Mouse (Mus musculus) embryo, embryonic 11.5 days (tissue): ENCODE measurements around the gene Figla.
"Not testable (repeated sequence)": the region's sequence is repeated elsewhere in the genome, so short reads cannot be mapped to it uniquely, and the experiment has no call there.

ENCODE experiments used
- DNase-seq: peaks from one replicate; pipeline ENCODE4 v3.0.0-alpha.2; 2012; ENCODE audit warnings: low read depth, low spot score

Figla gene

GRCm38 (mm10) chr6:86015871-86016270, at the start of gene Figla:
Figla (plus strand) TSS chr6:86016171.
- no peak for DNase-seq

GRCm38 (mm10) chr6:85966686-85967085, 49.3 kb upstream of the Figla start:
- DNase-seq, result no peak

- DNase-seq, result no peak
Observed at GRCm38 (mm10) chr6:85969889-85970288, 46.1 kb upstream of the Figla start.

GRCm38 (mm10) chr6:85972699-85973098, 43.3 kb upstream of the Figla start:
- no peak for DNase-seq

GRCm38 (mm10) chr6:85973336-85973735, 42.6 kb upstream of the Figla start:
- no peak for DNase-seq

- no peak for DNase-seq
Observed at GRCm38 (mm10) chr6:85974941-85975617, 40.9 kb upstream of the Figla start.

GRCm38 (mm10) chr6:85975761-85976160, 40.2 kb upstream of the Figla start:
- DNase-seq, result no peak

GRCm38 (mm10) chr6:85976242-85976641, 39.7 kb upstream of the Figla start:
- DNase-seq, result no peak

- DNase-seq, result not testable (repeated sequence)
Observed at GRCm38 (mm10) chr6:85978736-85979135, 37.2 kb upstream of the Figla start.

GRCm38 (mm10) chr6:85984351-85984750, 31.6 kb upstream of the Figla start:
- no peak for DNase-seq

- not testable (repeated sequence) for DNase-seq
Observed at GRCm38 (mm10) chr6:85989570-85989969, 26.4 kb upstream of the Figla start.

GRCm38 (mm10) chr6:85990774-85991173, 25.2 kb upstream of the Figla start:
- not testable (repeated sequence) for DNase-seq

- DNase-seq, result no peak
Observed at GRCm38 (mm10) chr6:86003405-86003925, 12.5 kb upstream of the Figla start.

- DNase-seq, result peak; percentile 77
Observed at GRCm38 (mm10) chr6:86004271-86005148, 11.5 kb upstream of the Figla start.

- DNase-seq, result peak; percentile 43
Observed at GRCm38 (mm10) chr6:86009980-86010379, 6.0 kb upstream of the Figla start.

GRCm38 (mm10) chr6:86014812-86015211, 1.2 kb upstream of the Figla start:
- DNase-seq, result not testable (repeated sequence)

- DNase-seq, result no peak
Observed at GRCm38 (mm10) chr6:86016793-86017350, 901 bp downstream of the Figla start.

- DNase-seq, result no peak
Observed at GRCm38 (mm10) chr6:86019415-86020237, 3.7 kb downstream of the Figla start.

GRCm38 (mm10) chr6:86020948-86021347, 5.0 kb downstream of the Figla start:
- DNase-seq, result no peak

GRCm38 (mm10) chr6:86026632-86027292, 10.8 kb downstream of the Figla start:
- DNase-seq, result no peak

- no peak for DNase-seq
Observed at GRCm38 (mm10) chr6:86028150-86028549, 12.2 kb downstream of the Figla start.
